Mouse (Mus musculus) left cerebral cortex, postnatal 10 days (tissue): ENCODE results near the gene Grm4. TPM values are rescaled to one million over a fixed set of nuclear protein-coding genes. Genes with fewer than 3 reads are reported as not detected.

Source experiments
- DNase-seq, 2 experiments: peaks; one replicate each; pipeline ENCODE4 v3.0.0; 2021 to 2022; ENCODE audit warnings: low spot score in 2 of 2, mixed read lengths in 1 of 2; ENCODE audit errors: extremely low spot score in 1 of 2
- intact Hi-C: fragments of 180-260 bp; cut with DNase I; formaldehyde crosslinking; loops from one replicate; pipeline ENCODE4 v1.15.1; 2025
- total RNA-seq, 2 experiments: library from RNA; stranded (reverse); gene quantifications; 2 replicates each; pipeline ENCODE4 v1.2.3; 2021

Gene Grm4
- total RNA-seq, 2 experiments from 2014 or later = 23.7 to 24.2 TPM

DNA sequence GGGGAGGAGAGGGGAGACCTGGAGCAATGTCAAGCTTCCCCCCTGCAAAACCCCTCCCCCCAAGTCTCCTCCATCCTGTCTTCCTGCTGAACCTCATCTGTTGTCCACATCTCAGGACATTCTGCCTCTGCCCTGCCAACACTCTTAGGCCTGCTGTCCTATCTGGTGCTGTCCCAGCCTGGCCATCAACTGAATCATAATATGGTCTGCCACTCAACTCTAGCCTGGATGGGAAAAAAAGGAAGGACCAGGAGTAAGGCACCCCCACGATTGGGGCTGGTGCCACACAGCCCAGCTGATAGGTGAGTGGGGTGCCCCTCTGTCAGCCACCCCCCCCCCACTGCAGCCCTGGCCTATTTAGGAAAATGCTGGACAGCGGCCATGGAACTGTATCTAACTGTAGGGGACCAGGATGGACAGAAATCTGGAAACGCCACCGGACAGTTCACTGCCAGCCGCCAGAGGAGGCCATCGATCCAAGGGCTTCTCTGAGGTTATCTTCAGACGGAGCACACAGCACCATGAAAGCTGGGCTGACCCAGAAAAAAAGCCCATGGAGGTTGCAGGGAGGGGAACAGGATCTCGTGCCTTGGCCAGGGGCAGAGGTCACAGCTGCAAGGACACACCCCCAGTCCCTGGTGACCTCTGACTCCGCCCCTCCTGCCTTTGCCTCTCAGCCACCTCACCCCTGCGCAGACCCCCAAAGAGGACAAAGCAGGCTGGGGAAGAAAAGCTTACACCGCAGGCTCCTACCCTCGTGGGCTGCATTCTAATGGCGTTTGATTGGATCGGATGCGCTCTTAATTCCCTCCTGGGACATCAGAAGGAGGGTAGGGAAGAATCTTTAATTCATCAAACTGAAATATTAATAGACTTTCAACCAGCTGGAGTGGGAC lies 2.3 kb downstream of the Grm4 start:
- intact Hi-C loops = loop anchor here (10.0 kb wide), 1 partner anchor 304 kb away; no protein-coding TSS in a partner anchor
- DNase-seq = peak in 1 of 2 experiments; percentile 37

DNA sequence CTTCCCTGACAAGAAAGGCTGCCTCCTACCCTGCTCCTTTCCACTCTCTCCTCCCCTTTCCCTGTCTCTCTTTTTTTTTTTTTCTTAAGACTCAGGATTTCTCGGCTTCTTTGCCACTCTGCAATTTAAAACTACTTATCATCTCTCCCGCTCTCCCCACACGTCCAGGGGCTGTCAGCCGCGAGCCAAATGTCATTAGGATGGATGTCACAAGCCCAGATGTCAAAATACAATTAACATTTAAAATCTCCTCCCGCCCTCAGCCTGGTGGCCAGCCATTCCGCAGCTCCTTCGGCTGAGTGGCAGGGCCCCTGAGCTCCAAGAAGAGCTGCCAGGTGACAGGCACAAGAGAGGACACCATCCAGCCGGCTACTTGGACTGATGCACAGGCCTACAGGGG lies 2.9 kb downstream of the Grm4 start:
- intact Hi-C loops = loop anchor here (10.0 kb wide), 1 partner anchor 303 kb away; no protein-coding TSS in a partner anchor
- DNase-seq = peak in 1 of 2 experiments; percentile 22

DNA sequence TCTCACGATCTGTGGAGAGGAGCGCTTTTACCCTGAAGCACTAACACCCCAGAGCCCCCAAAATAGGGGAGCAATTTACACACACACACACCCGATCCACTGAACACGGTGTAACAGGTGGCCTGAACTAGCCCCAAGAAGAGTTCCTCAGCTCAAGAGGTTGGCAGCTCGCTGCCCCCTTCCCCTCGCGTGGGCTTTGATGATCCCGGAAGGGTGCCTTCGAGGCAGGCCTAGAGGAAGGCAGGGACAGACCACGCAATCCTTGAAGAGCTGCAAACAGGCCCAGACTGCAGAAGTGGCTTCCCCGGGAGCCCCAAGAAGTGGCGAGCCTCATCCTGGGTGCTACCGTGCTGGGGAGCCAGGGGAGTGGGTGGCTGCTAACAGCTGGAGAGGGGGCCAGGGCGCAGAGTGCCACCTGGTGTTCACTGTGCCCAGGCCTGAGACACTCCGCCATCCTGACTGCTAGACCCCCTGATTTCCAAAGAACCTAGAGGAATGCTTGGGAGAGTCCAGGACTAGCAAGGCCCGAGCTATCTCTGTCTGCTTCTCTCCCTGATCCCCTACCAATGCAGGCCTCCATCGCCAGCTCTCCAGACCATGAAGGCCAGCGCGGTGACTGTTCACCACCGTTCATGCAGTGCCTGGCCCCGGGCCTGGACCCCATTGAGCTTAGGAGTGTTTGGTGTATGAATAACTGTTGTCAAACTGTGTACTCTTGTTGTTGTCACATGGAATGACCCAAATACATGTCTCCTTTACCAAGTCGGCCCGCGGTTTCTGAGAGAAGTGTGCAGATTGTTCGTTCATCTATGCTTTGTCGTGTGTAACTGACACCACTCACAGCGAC lies 7.1 kb downstream of the Grm4 start:
- intact Hi-C loops = loop anchor here (10.0 kb wide), 1 partner anchor 299 kb away; no protein-coding TSS in a partner anchor

DNA sequence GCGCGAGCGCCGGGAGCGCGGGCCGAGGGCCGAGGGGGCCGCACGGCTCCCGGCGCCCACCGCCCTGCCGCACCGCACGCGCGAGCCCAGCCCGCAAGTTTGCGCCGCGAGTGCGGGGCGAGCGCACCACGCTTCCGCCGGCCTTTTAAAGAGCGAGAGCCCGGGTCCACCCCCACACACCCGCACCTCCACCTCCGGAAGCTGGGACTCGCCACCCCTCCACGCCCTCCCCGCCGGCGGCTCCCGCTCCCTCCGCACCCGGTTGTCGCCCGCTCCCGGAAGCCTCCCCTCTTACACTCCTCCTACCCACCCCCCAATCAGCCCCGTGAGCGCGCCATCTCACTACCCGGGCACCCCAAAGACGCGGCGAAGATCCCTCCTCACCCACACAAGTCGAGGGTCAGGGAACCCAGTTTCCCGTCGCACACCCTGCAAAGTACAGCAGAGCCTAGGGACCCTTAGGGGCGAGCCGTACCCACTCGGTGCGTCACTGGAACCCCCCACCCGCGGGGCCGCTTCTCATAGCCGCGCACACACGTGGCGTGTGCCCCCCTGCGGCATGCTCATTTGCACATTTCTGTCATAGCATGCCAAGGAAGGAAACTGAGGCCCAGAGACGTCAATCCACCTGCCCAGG lies 7.8 kb downstream of the Grm4 start:
- peak in 1 of 2 experiments; percentile 59 for DNase-seq
- intact Hi-C loops = loop anchor here (10.0 kb wide), 1 partner anchor 299 kb away; no protein-coding TSS in a partner anchor

More for the DNA sequence above, 7.1 kb downstream of the Grm4 start:
- no peak for DNase-seq

DNA sequence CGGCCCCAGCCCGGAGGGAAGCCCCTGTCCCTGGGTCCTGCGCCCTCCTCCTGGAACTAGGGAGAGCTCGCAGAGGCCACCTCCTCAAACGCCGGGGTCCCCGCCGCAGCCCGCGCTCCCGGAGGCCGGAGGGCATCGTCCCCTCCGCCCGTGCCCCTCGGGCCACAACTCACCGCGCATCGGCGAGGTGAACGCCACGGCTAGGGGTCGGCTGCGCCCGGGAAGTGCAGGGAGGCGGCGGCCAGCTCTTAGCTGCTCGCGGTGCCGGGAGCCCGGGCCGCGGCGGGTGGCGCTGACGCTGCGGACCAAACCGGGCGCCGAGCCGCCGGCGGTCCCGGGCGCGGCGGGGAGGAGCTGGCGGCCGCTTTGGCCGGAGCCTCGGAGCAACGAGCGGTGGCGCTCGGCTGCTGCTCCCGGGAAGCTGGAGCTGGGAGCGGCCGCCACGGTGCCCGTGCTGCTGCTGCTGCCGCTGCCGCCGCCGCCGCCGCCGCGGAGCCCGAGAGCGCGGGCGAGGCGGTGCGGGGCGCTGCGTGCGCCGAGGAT lies 8.5 kb downstream of the Grm4 start:
- DNase-seq = no peak
- intact Hi-C loops = loop anchor here (10.0 kb wide), 1 partner anchor 298 kb away; no protein-coding TSS in a partner anchor

DNA sequence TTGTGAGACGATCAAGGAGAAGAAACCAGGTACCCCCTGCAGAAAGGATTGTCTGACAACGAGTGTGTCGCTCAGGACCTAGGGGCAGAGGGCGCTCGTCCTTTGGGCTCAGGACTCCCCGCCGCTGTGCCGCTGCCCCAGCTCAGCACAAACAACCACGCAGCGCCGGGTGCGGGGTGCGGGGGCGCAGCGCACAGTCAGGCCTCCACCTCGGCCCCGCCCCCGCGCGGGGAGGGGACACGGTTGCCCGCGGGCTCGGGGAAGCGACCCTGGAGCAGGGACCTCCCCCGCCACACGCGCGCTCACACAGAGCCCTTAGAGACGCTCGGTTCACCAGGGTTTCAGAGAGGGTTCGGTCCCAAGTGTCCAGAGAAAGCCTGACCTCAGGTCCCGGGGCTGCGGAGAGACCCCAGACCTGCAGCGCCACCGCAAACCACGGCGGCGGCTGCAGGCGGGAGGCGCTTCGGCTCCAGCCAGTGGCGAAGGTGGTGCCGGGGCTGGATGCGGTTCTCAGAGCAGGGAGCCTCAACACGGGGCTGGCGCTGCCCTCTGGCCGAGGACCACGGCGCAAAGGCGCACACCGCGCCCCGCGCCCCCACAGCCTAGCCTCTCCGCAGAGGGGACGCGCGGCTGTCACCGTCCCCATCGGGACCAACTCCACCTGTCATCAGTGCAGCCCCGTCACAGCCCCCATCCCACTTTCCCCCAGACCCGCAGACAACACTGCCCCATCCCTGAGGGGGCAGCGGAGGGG lies 9.2 kb downstream of the Grm4 start:
- DNase-seq = peak in 1 of 2 experiments; percentile 71
- intact Hi-C loops = loop anchor here (10.0 kb wide), 1 partner anchor 297 kb away; no protein-coding TSS in a partner anchor

DNA sequence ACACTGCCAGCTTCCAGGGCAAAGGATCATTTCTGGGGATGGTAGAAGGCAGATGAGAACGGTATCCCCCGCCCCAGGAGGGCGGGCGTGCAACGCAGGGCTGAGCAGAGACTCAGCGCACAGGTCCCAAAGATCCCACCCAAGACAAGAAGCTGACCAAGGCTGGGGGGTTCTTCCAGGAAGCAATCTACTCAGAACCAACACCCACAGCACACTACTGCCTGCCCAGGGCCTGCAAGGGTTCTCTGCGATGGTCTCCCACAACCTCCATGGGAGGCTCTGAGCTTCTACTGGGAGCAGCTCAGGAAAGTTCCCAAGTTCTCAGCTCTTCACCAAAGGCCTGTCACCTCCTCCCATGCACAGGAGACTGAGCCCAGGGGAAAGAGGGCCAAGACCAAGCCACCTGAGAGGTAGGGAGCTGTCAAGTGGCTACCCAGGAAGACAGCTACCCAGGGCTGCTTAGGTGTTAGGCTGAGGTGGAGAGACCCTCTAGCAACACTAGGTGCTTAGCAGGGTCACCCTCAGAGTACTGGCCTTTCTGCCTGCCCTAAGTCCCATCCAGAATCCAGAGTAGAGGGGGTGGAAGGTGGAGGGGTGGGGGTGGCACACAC lies 10.0 kb downstream of the Grm4 start:
- intact Hi-C loops = loop anchor here (10.0 kb wide), 1 partner anchor 296 kb away; no protein-coding TSS in a partner anchor
- DNase-seq = no peak

DNA sequence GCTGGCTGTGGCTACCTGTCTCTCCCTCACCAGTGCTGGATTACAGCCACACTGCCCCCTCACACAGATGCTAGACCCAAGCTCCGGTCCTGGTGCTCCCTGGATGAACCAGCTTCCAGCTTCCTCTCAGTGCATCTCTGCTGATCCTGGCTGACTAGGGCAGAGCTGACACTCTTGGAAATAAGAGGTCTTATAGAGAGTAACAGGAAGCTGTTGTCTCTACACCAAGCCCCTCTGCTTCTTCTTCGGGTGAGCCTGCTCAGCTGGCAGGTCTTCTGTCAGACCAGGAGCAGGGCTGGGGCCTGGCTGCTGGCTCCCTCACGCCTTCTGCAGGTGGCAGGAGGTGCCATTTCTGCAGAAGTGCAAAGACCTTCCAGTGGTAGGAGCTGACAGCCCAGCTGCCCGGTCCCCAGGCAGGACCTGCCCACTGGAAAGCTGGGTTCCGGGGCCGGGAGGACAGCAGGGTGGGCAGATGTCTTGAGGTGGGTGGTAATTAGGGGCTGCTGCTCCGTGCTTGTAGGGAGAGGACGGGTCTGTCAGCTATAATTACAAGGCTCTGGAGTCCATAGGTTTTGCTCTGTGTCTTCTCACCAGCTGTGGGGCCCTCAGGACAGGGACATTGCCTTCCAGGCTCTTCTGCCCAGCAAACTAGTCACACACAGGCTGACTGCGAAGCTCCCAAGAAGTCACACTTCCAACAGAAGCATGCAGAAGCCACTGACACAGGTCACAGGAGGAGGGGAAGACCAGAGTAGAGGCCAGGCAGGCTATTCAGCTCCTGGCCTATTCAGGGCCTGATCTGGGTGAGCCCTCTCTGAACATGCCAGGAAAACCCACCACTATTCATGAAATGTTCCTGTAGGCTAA lies 10.7 kb downstream of the Grm4 start:
- intact Hi-C loops = loop anchor here (10.0 kb wide), 1 partner anchor 296 kb away; no protein-coding TSS in a partner anchor
- DNase-seq = no peak

DNA sequence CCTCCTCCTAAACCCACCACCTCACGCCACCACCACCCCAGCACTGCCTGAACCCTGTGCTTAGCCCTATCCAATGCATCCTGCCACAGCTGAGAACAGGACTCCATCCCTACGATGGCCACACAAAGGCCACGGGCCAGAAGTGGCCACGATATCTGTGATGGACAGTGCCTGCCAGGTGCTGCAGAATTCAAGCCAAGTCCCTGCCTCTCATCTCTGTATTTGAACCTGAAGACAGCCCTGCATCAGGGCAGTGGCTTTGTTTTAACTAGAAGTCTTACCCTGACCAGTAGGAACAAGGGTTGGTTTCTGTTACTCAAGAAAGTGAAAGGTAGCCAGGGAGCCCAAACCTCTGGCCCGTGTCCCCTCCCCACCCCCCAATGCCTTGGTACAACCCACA lies 12.1 kb downstream of the Grm4 start:
- no peak for DNase-seq
- intact Hi-C loops = no loop called here

DNA sequence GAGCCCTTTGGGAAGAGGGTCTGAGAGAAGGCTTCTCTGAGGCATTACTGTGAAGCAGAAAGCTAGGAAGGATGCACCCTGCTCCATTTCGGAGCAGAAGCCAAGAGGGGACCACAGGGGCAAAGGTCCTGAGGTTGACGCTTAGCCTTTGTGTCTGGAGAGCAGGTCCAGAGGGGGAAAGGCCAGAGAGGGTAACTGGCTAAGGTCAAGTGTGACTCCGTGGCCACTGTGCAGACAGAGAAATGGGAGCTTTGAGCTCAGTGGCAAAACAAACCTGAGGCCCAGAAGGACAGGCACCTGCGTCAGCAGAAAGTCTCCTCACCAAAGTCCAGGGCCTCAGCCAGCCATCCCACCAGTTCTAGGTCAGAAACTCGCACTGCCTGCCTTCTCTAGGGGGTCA lies 12.7 kb downstream of the Grm4 start:
- no peak for DNase-seq
- intact Hi-C loops = no loop called here

DNA sequence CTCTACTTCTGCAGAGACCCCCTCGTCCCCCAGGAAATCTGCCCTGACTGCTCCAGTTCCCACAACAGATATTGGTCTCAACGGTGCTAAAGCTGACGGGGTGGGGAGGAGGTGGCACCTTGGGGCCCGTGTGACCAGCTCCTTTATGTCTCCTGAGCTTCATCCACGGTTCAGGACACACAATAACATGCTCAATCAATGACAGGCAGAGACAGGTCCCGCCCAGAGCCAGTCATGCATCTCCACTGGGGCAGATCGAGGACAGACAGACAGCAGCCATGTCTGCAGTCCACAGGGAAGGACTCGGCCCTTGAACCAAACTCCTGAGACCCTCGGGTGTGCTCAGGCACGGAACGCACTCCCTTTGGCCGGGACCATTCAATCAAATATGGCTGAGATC lies 13.2 kb downstream of the Grm4 start:
- intact Hi-C loops = no loop called here

DNA sequence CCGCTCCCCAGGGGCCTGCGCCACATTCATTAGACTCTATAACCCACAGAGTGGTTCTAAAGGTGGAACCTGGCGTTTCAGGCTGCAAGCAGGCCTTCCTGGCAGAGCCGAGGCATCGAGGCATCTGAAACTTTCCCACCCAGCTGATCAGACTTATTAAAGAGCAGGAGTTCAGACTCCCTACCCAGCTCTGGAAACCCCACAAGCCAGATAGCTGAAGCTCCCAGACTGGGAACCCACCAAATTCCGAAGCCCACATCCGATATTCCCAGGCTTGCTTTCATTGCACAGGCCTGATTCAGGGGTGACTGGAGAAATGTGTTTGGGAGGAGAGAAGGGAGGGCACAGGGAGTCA lies 13.6 kb downstream of the Grm4 start:
- intact Hi-C loops = no loop called here

More for the DNA sequence above, 13.2 kb downstream of the Grm4 start:
- DNase-seq = no peak

DNA sequence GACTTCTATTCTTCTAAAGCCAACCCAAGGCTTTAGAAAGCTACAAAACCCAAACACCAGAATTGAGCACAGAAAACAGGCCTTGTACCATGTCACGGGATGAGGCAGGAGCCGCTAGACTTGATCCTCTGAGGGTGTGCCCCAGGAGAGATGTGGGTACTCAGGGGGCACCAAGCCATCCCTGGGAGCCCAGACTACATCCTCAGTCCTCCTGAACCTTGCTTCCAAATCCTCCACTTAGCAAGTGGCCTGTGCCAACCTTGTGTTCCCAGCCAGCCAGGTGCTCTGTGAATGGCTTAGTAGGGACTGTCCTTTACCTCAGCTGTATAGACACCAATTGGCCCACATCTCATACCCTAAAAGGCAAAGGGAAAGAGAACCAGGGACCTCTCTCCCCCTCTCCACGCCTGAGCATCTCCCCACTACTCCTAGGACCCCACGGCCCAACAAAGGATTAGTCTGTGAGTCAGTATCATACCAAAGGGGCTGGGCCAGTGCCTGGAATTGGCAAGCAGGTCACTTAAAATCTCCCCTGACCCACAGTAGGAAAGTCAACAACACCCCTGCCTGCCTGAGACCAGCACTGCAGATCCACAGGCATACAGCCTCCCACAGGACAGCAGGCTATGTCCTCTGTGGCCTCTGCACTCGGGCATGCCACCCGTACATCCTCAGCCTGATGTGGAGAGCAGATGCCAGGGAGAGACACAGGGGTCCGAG lies 14.2 kb downstream of the Grm4 start:
- intact Hi-C loops = no loop called here
- DNase-seq = no peak

More for the DNA sequence above, 13.6 kb downstream of the Grm4 start:
- no peak for DNase-seq

DNA sequence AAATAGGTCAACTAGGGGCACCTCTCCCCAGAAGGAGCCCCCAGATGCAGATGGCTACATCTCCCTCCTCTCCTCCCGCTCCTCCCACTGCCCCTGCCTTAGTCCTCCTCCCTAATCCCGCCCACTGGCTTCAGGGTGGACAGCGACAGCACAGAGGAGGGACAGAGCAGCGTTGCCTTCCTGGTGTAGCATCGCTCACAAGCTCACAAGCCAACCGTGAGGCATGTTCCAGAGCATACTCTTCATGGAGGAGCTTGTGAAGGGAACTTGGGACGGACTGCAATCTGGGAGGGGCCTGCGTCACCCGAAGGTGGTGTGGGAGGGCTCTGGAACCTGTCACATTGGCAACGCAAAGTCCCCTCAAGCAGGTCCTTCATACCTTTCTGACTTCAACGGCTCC lies 14.8 kb downstream of the Grm4 start:
- no peak for DNase-seq
- intact Hi-C loops = no loop called here

DNA sequence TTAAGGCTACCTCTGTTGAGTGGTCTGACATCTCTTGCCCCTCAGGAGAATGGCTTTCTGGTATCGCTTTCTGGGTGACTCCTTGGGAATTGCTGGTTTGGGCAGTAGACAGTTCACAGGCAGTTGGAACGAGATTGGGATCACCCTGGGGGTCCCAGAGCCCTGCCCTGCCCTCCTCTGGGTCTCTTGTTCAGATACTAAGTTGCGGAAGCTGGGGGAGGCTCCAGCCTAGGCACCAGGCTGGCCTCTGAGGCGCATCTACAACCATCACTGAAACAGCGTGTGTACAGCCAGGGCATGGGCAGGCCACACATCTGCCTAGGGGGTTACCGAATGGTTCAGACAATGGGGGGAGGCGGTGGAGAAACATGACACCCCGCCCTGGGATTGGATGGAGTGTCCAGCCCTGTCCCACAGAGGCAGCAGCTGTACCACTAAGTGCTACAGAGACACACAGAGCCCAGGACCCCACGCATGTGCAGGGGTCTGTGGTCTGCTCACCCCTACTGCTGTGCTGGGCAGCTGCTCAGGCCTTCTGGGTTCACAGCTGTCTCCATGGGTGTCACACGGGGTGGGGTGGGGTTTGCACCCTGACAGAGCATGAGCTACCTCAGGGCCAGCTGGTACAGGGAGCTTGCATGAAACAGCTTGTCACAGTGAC lies 15.9 kb downstream of the Grm4 start:
- intact Hi-C loops = no loop called here
- no peak for DNase-seq

DNA sequence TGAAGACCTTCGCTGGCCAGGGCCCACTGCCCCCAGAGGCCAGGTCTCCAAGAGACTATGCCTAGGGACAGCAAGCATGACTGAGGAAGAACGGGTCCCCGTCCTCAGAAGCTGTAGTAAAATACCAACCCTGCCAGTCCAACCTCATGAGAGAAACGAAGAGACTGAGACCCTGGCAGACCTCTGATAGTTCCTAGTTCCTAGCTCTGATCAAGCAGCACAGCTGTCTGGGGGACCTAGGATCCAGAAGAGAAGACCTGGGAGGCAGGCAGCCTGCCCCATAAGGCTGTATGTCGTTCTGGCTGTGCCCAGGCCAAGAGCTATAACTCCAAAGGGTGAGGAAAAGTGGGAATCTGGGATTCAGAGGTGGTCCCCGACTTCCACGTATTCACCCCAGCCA lies 17.3 kb downstream of the Grm4 start:
- no peak for DNase-seq
- intact Hi-C loops = no loop called here
